Mouse (Mus musculus): ENCODE results near the gene Muc16. TPM values are rescaled to one million over a fixed set of nuclear protein-coding genes. Genes with fewer than 3 reads are reported as not detected.

The Muc16 gene
- polyA plus RNA-seq, 2 experiments: 0.30 to 0.39 TPM

DNA sequence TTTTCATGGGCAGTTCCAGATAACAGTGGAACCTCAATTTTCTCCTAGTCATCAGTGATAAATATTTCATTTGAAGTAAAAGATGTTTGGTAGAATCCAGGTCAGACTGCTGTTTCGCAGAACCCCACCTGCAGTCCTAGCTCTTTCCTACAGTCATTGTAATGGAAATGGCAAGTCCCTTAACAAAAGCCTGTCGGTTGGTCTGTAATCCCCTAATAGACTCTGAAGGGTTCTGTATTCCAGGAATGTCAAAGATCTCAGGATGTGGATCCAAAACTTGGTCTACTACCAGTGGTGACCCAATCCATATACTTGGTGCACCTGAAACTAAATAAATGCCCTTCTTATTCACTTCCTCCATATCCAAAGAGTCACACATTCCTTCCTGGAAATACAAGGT, 76.0 kb downstream of the Muc16 start:
- Histone ChIP-seq H3K9ac (replicated peaks) (no peak overlapping the region), H3K4me2 (ENCODE audit: low read depth) (no peak overlapping the region), H3K4me1 (replicated peaks; ENCODE audit: control insufficient read depth in 2 of 2, insufficient read depth in 2 of 2, low read length in 1 of 2) (no peaks in the 10 kb centered on the region), H3K27me3 (ENCODE audit: control insufficient read depth, insufficient read depth, low read length) (no peaks in the 10 kb centered on the region), H3K4me3 (ENCODE audit: insufficient read depth in 1 of 2, low read depth in 2 of 2, low read length in 2 of 2) (no peak overlapping the region), H3K36me3 (replicated peaks; ENCODE audit: control insufficient read depth, insufficient read depth, low read depth) (no peaks in the 10 kb centered on the region), H3K27ac (no peak overlapping the region), H3K9me3 (ENCODE audit: control insufficient read depth, low read length) (no peaks in the 10 kb centered on the region)
- WGBS (ENCODE audit: insufficient replicate concordance): 42% methylated on average over 2 of the region's 2 CpGs
- DNase-seq (ENCODE audit: low read depth in 3 of 3, low spot score in 3 of 3) (no peak), ATAC-seq (ENCODE audit: insufficient read depth) (no peak)
- no peak for TF ChIP-seq CTCF (IDR thresholded peaks at IDR 0.05; ENCODE audit: low read depth)
- TF ChIP-seq EP300 (IDR thresholded peaks at IDR 0.05; ENCODE audit: low read depth): no peak

- ATAC-seq (ENCODE audit: insufficient read depth) (no peak), DNase-seq (ENCODE audit: low read depth in 3 of 3, low spot score in 3 of 3) (no peak)
- TF ChIP-seq EP300 (IDR thresholded peaks at IDR 0.05; ENCODE audit: low read depth) (no peak), CTCF (IDR thresholded peaks at IDR 0.05; ENCODE audit: low read depth) (no peak)
- WGBS (ENCODE audit: insufficient replicate concordance): 37% methylated on average over 2 of the region's 2 CpGs
- H3K36me3 ChIP-seq (replicated peaks; ENCODE audit: control insufficient read depth, insufficient read depth, low read depth): no peaks in the 10 kb centered on the region
- H3K4me3 ChIP-seq (ENCODE audit: insufficient read depth in 1 of 2, low read depth in 2 of 2, low read length in 2 of 2): no peak overlapping the region
- H3K4me1 ChIP-seq (replicated peaks; ENCODE audit: control insufficient read depth in 2 of 2, insufficient read depth in 2 of 2, low read length in 1 of 2): no peaks in the 10 kb centered on the region
- no peaks in the 10 kb centered on the region for H3K9me3 ChIP-seq (ENCODE audit: control insufficient read depth, low read length)
- H3K4me2 ChIP-seq (ENCODE audit: low read depth): no peak overlapping the region
- no peaks in the 10 kb centered on the region for H3K27me3 ChIP-seq (ENCODE audit: control insufficient read depth, insufficient read depth, low read length)
- H3K9ac ChIP-seq (replicated peaks): no peak overlapping the region
- no peak overlapping the region for H3K27ac ChIP-seq
Observed at GRCm38 (mm10) chr9:18508098-18508497, 166.2 kb downstream of the Muc16 start.

DNA sequence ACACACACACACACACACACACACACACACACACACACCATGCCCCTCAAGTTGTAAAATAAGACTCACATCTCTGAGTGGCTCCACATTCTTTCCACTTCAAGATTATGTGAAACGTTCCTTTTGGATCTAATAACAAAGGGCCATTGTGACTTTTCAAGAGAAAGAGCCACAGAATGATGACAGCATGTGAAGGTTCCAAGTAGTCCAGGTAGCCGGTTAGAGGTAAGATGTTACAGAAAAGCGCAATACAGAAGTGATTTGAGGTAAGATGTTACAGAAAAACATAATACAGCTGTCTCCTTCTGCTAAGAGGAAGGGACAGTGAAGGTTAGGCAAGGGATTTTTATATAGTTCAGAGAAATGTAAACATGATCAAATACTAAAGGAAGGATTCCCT, 196.2 kb downstream of the Muc16 start, which contains the start of the genes Zfp558 and Mbd3l1:
TSS of gene Zfp558 (minus strand) at position 101 of the 400 bp plus-strand sequence.
TSS of gene Mbd3l1 (plus strand) at position 192 of the 400 bp plus-strand sequence.
- 59% methylated on average over 3 of the region's 3 CpGs for WGBS (ENCODE audit: insufficient replicate concordance)
- H3K27ac ChIP-seq: no peak within 1 kb of the TSS
- TF ChIP-seq EP300 (IDR thresholded peaks at IDR 0.05; ENCODE audit: low read depth): no peak
- no peak for TF ChIP-seq CTCF (IDR thresholded peaks at IDR 0.05; ENCODE audit: low read depth)
- no peaks in the 10 kb centered on the region; a peak in 2 of 4 replicates for H3K4me1 ChIP-seq (replicated peaks; ENCODE audit: control insufficient read depth in 2 of 2, insufficient read depth in 2 of 2, low read length in 1 of 2)
- H3K4me2 ChIP-seq (ENCODE audit: low read depth): no peak within 1 kb of the TSS
- H3K27me3 ChIP-seq (ENCODE audit: control insufficient read depth, insufficient read depth, low read length): no peaks in the 10 kb centered on the region
- H3K36me3 ChIP-seq (replicated peaks; ENCODE audit: control insufficient read depth, insufficient read depth, low read depth): no peaks in the 10 kb centered on the region
- H3K9me3 ChIP-seq (ENCODE audit: control insufficient read depth, low read length): no peaks in the 10 kb centered on the region
- no peak for ATAC-seq (ENCODE audit: insufficient read depth)
- no peak for DNase-seq (ENCODE audit: low read depth in 3 of 3, low spot score in 3 of 3)
- H3K9ac ChIP-seq (replicated peaks): no peak within 1 kb of the TSS
- no peak within 1 kb of the TSS for H3K4me3 ChIP-seq (ENCODE audit: insufficient read depth in 1 of 2, low read depth in 2 of 2, low read length in 2 of 2)

DNA sequence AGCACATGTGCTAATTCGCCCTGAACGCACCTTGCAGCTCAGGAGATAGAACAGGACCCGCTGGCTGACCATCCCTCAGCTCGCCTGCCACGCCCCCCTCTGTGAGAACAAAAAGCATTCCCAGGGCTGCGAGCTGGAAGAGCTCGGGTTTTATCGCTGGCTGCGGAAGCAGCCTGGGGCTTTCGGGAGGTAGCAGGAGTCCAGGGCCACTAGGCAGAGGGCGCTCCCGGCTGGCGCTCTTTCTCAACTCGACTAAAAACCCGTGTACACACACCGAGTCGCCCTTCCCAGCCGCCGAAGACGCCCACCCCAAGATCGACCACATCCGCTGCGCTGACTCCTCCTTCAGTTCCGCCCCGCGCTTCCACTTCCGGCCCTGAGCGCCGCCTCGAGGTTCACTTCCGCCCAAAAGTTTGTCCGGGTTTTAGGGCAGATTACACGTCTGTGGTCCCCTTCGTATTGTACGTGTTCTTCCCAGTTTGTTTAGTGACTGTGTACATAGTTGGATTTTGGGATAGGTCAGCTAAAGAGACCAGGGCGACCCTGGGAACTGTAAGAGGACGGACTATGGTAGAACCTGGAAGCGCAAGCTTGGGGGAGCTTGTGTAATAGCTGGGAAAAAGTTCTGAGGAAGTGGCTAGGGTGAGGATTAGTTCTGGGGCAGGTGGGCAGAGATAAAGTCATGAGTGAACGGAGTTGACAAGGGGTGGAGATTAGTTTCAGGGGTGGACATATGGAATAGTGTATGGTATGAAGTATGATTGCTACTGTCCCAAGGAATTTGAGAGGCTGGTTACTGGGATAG, 200.8 kb downstream of the Muc16 start:
- DNase-seq (ENCODE audit: low read depth in 3 of 3, low spot score in 3 of 3): peak; percentile 40 to 46 (median 43)
- H3K4me2 ChIP-seq (ENCODE audit: low read depth): peak overlapping the region; percentile 63
- no peaks in the 10 kb centered on the region for H3K9me3 ChIP-seq (ENCODE audit: control insufficient read depth, low read length)
- no peaks in the 10 kb centered on the region; a peak in 2 of 4 replicates for H3K4me1 ChIP-seq (replicated peaks; ENCODE audit: control insufficient read depth in 2 of 2, insufficient read depth in 2 of 2, low read length in 1 of 2)
- H3K9ac ChIP-seq (replicated peaks): peak overlapping the region; percentile 0; the same call in 1 of the 2 replicates
- no peaks in the 10 kb centered on the region for H3K36me3 ChIP-seq (replicated peaks; ENCODE audit: control insufficient read depth, insufficient read depth, low read depth)
- no peak for TF ChIP-seq CTCF (IDR thresholded peaks at IDR 0.05; ENCODE audit: low read depth)
- TF ChIP-seq EP300 (IDR thresholded peaks at IDR 0.05; ENCODE audit: low read depth): no peak
- ATAC-seq (ENCODE audit: insufficient read depth): peak; percentile 92
- no peaks in the 10 kb centered on the region for H3K27me3 ChIP-seq (ENCODE audit: control insufficient read depth, insufficient read depth, low read length)
- H3K27ac ChIP-seq: no peak overlapping the region
- WGBS (ENCODE audit: insufficient replicate concordance): 3% methylated on average over 35 of the region's 39 CpGs
- H3K4me3 ChIP-seq (ENCODE audit: insufficient read depth in 1 of 2, low read depth in 2 of 2, low read length in 2 of 2): peak overlapping the region; percentile 61 to 68

DNA sequence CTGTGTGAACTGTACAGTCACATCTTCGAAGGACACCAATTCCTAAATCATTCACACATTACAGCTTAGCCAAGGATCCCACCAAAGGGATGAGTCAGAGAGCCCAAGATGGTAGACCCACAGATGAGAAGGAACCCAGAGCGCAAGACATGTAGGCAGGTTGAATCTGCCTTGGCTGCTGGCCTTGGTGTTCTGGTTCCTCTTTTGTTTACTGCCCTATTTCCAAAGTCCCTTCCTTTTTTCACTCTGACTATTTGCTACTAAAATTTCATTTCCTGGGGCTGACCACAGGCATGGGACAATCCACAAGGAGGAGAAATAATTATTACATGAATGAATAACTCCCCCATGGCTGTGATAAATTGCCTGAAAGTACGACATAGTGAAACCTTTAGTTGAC, 206.3 kb downstream of the Muc16 start:
- Histone ChIP-seq H3K9me3 (ENCODE audit: control insufficient read depth, low read length) (no peaks in the 10 kb centered on the region), H3K4me3 (ENCODE audit: insufficient read depth in 1 of 2, low read depth in 2 of 2, low read length in 2 of 2) (no peak overlapping the region), H3K27me3 (ENCODE audit: control insufficient read depth, insufficient read depth, low read length) (no peaks in the 10 kb centered on the region), H3K27ac (no peak overlapping the region), H3K4me2 (ENCODE audit: low read depth) (no peak overlapping the region), H3K9ac (replicated peaks) (no peak overlapping the region), H3K4me1 (replicated peaks; ENCODE audit: control insufficient read depth in 2 of 2, insufficient read depth in 2 of 2, low read length in 1 of 2) (no peaks in the 10 kb centered on the region), H3K36me3 (replicated peaks; ENCODE audit: control insufficient read depth, insufficient read depth, low read depth) (no peaks in the 10 kb centered on the region)
- ATAC-seq (ENCODE audit: insufficient read depth): no peak
- WGBS (ENCODE audit: insufficient replicate concordance): 60% methylated on average over 3 of the region's 3 CpGs
- no peak for DNase-seq (ENCODE audit: low read depth in 3 of 3, low spot score in 3 of 3)
- TF ChIP-seq CTCF (IDR thresholded peaks at IDR 0.05; ENCODE audit: low read depth) (no peak), EP300 (IDR thresholded peaks at IDR 0.05; ENCODE audit: low read depth) (no peak)
